Mouse (Mus musculus) splenic B cell, adult 2 months (primary cell): Measurements from ENCODE around the gene Olfr457.
"Not testable (repeated sequence)": the region's sequence is repeated elsewhere in the genome, so short reads cannot be mapped to it uniquely, and the experiment has no call there.

Source experiments
- DNase-seq: peaks from one replicate; pipeline ENCODE4 v3.0.0-alpha.2; 2011; ENCODE audit warnings: low read depth, low spot score
- H3K27me3 ChIP-seq: 2 replicates; pipeline ENCODE4 v1.6.1; 2012; ENCODE audit warnings: mild to moderate bottlenecking, low read length, moderate library complexity, mixed read lengths; ENCODE audit not compliant: control insufficient read depth, poor library complexity, insufficient read depth, severe bottlenecking
- H3K36me3 ChIP-seq: 2 replicates; pipeline ENCODE4 v1.6.1; 2012; ENCODE audit warnings: mild to moderate bottlenecking, low read length, moderate library complexity, mixed read lengths; ENCODE audit not compliant: control insufficient read depth, poor library complexity, insufficient read depth, severe bottlenecking

The Olfr457 gene

DNA sequence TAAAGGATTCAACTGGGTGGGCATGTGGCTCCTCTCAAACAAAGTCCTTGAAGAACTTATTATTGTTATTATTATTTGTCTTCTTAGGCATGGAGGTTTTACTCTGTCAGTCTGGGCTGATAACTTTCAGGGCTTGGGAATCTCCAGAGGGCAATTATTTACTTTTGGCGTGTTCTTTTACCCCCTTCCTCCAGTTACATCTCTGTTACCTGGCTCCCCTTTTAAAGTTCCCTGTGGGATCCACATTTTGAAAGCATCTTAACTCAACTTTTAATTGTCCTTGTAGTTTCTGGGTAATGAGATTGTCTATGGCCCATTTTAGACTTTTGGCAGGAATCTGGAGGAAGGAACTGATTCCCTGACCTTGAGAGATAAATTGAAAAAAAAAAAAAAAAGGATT is at the start of gene Olfr457:
Gene Olfr457 (minus strand): TSS at position 101 of the 400 bp plus-strand sequence.
- Histone ChIP-seq H3K27me3 (no peaks in the 10 kb centered on the region), H3K36me3 (no peaks in the 10 kb centered on the region)
- no peak for DNase-seq

DNA sequence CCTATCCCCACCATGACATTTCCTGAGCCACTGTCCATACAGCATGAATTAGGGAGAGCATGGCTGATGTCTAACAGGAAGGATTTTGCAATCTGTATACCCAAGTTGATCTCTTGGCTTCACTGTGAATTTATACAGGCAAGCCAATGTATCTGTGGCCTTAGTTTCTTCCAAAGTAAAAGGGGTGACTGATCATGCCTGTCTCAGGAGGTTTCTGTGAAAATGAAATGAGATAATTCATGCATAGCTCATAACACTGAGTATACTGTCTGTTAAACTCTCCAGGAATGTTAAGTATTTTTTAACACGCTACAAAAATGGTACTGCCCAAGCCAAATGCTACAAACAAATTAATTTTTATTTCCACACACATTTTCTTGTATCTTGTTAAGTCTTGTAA is 37.3 kb upstream of the Olfr457 start:
- no peak for DNase-seq
- Histone ChIP-seq H3K36me3 (no peaks in the 10 kb centered on the region), H3K27me3 (no peaks in the 10 kb centered on the region)

DNA sequence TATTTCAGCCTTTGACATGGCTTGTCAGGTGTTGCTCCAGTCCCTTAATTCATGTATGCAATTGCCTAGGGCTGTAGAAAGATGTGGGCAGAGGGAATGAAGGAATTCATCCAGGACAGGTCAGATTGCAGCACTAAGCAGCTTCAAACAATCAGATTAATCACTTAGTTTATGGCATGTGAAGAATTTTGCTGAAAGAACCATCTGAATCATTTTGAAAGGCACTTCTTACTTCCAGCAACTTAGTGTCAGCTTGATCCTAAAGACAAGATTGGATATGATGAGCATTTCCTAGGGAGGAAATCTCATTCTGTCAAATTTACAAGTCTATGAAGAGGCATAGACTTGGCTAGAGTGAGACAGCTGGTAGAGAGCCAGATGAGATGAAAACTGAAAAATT is 33.2 kb upstream of the Olfr457 start:
- no peaks in the 10 kb centered on the region for H3K27me3 ChIP-seq
- DNase-seq: no peak
- H3K36me3 ChIP-seq: no peaks in the 10 kb centered on the region; the same call in 1 of the 2 replicates

DNA sequence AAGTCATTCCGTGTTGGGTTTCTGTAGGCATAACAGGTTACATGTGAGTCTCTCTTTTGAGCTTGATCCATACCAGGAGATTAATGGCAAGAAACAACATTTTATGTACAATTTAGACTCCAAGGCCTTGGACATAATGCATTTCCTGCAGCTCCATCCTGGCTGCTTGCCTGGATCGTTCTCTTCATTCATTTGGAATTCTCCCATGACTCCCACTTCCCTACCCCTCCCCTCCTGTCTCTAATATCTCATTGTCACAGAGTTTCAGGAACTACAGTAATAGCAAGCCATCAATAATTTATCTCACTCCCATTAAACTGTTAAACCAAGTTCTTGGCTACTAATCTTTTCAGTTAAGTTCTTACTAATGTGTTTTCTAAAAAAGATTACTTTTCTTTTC is 27.3 kb upstream of the Olfr457 start:
- no peak for DNase-seq
- Histone ChIP-seq H3K27me3 (no peaks in the 10 kb centered on the region), H3K36me3 (no peaks in the 10 kb centered on the region; the same call in 1 of the 2 replicates)

- Histone ChIP-seq H3K27me3 (no peaks in the 10 kb centered on the region), H3K36me3 (no peaks in the 10 kb centered on the region)
- no peak for DNase-seq
These were observed 13.6 kb upstream of the Olfr457 start for GRCm38 (mm10) chr6:42489731-42490130.

DNA sequence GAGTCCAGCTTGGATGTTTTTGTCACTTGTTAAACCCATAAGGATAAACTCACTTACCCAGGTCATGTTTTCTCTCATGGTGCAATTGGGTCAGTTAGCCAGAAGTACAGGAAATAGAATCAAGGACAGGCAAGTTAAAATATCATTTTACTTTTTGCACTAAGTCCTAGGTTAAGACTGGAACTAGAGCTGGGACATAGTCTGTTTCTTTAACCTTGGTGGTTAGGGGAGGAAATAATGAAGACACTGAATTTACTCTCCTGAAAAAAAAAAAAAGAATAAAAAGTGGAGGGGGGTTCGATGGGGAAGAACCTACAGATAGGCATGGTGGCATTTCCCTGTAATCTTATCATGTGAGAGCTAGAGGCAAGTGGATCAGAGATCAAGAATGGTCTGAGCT is 11.0 kb upstream of the Olfr457 start, which contains the start of gene Olfr456:
Gene Olfr456 (minus strand): TSS at position 101 of the 400 bp plus-strand sequence.
- no peaks in the 10 kb centered on the region for H3K36me3 ChIP-seq
- no peak for DNase-seq
- H3K27me3 ChIP-seq: no peaks in the 10 kb centered on the region

DNA sequence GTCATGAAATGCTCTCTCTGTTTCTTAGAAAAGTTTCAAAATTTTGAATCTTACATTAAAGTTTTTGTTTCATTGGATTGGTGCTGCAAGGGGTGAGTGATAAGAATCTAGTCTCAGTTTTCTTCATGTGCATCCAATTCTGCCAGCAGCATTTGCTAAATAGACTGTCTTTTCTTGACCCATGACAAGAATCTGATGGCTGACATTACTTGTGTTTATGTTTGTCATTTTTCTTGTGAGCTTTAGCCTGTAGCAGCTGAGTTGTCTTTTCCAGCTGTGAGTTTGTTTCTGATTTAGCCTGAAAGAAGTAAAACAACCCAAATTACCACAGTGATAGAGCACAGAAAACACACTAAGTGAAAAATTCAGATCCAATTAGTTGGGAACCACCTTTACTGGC is 8.5 kb upstream of the Olfr457 start:
- H3K36me3 ChIP-seq: no peaks in the 10 kb centered on the region
- H3K27me3 ChIP-seq: no peaks in the 10 kb centered on the region
- no peak for DNase-seq

- not testable (repeated sequence) for DNase-seq, H3K36me3 ChIP-seq, H3K27me3 ChIP-seq
These were observed 4.8 kb downstream of the Olfr457 start for GRCm38 (mm10) chr6:42471298-42471697.

- Histone ChIP-seq H3K36me3 (no peaks in the 10 kb centered on the region), H3K27me3 (no peaks in the 10 kb centered on the region)
- no peak for DNase-seq
These were observed 5.6 kb downstream of the Olfr457 start for GRCm38 (mm10) chr6:42470542-42470941.

- DNase-seq: no peak
- Histone ChIP-seq H3K36me3 (no peaks in the 10 kb centered on the region), H3K27me3 (no peaks in the 10 kb centered on the region)
These were observed 11.0 kb downstream of the Olfr457 start, which contains the start of gene Olfr458 for GRCm38 (mm10) chr6:42465096-42465495. TSS of gene Olfr458 (minus strand) at chr6:42465196.

DNA sequence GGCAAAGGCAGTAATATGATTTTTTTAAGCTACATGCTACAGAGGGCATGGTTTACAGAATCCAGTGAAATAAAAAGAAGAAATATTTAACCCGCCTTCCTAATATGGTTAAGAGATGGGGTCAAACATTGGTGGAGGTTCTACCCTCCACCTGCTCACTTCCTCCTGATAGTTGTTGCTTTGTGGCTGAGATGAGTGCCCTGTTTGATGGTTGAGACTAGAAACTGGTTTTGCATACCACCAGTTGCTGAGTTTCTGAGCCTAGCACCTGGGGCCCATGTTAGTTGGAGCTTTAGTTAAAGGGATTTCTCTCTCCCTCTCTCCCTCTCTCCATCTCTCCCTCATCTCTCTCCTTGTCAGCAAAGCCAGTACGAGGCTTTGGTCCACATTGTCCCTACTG is 28.8 kb downstream of the Olfr457 start:
- Histone ChIP-seq H3K27me3 (no peaks in the 10 kb centered on the region), H3K36me3 (no peaks in the 10 kb centered on the region)
- no peak for DNase-seq

GRCm38 (mm10) chr6:42444491-42444890 is 31.6 kb downstream of the Olfr457 start:
- no peaks in the 10 kb centered on the region for H3K27me3 ChIP-seq
- H3K36me3 ChIP-seq: no peaks in the 10 kb centered on the region
- DNase-seq: no peak

- H3K36me3 ChIP-seq: no peaks in the 10 kb centered on the region
These were observed 34.7 kb downstream of the Olfr457 start for GRCm38 (mm10) chr6:42441395-42441794.

GRCm38 (mm10) chr6:42435490-42435889 is 40.6 kb downstream of the Olfr457 start:
- H3K36me3 ChIP-seq: no peaks in the 10 kb centered on the region
- DNase-seq: no peak
- no peaks in the 10 kb centered on the region for H3K27me3 ChIP-seq

More at GRCm38 (mm10) chr6:42441395-42441794, 34.7 kb downstream of the Olfr457 start:
- DNase-seq: no peak
- H3K27me3 ChIP-seq: no peaks in the 10 kb centered on the region

DNA sequence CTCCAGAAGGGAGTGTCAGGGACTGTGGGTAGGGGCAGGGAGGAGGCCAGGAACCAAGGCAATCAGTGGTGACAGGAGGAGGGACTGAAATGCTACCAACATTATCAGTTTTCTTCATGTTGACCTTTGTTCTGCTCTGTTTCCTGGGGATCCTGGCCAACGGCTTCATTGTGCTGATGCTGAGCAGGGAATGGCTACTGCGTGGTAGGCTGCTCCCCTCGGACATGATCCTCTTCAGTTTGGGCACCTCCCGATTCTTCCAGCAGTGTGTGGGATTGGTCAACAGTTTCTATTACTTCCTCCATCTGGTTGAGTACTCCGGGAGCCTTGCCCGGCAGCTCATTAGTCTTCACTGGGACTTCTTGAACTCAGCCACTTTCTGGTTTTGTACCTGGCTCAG is 41.7 kb downstream of the Olfr457 start, which contains the start of gene Tas2r126:
Gene Tas2r126 (plus strand): TSS at position 90 of the 400 bp plus-strand sequence.
- Histone ChIP-seq H3K27me3 (no peaks in the 10 kb centered on the region), H3K36me3 (no peaks in the 10 kb centered on the region)
- no peak for DNase-seq

DNA sequence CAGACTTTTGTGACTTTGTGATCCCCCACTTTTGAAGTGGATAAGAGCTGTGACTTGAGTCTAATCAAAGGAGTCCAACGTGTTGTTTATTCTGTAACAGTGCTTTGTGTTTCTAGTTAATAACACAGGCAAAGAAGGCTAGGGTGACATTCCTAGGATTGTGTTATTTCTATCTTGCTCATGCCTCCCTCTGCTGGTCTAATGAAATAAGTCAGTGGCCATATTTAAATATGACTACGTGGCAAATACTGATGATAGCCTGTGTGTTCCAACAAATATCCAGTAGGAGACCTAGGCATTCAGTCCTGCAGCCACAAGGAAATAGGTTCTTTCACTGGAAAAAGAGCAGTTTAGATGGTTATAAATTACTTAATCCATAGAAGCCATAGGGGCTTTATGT is 42.6 kb downstream of the Olfr457 start:
- H3K27me3 ChIP-seq: no peaks in the 10 kb centered on the region
- H3K36me3 ChIP-seq: no peaks in the 10 kb centered on the region
- peak; percentile 20 for DNase-seq
